12 mouse cellular contexts compared by ENCODE assay signal in the genomic region with DNA sequence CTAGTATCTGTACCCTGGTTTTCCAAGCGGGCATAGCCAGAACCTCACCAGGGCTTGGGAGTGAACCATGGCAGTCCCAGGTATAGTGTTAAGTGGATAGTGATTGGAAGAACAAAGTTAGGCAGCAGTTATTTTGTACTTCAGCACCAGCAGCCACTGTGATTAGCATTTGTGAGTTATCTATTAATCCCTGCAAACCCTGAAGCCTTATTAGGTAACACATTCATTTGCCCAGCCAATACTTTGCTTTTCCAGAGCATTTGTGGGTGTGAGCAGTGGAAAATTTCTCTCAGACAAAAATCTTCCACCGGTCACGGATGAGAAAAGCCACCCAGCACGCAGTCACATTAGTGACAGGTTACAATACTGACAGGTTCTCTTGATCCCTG. TPM values are rescaled to one million over a fixed set of nuclear protein-coding genes. Genes with fewer than 3 reads are reported as not detected.
DNase-seq lines count a peak whose midpoint lies in the region; ATAC-seq and TF ChIP-seq lines count a peak whose summit lies in the region.
"Had no signal": no experiment of that assay in that cellular context is flagged by ENCODE, and none has a peak within 500 bp of the region (broad histone marks: within the 10 kb centered on the region; RNA-seq: fewer than 3 reads in every experiment).

No protein-coding gene starts in this region.

- no peak overlapping the region for H3K4me2 ChIP-seq in lung, embryonic 16.5 days (ENCODE audit: low read depth, low read length)
- peak overlapping the region; percentile 4; the same call in 1 of the 2 replicates for H3K4me2 ChIP-seq in kidney, embryonic 15.5 days
- peak overlapping the region; percentile 75 for H3K4me2 ChIP-seq in myocyte (ENCODE audit: low read depth)
- H3K4me2 ChIP-seq: forebrain, embryonic 13.5 days had no signal

- DNase-seq in heart, adult 18-20 months = peak; percentile 19 to 24
- no peak for DNase-seq in heart, postnatal 4 days
- DNase-seq in lung, postnatal 14 days = no peak
- no peak for DNase-seq in adrenal gland, adult 2 months
- DNase-seq in cerebellum, postnatal 36 days = no peak
- DNase-seq: B cell, adult 2 months; cerebellum, adult 11-12 months had no signal

- H3K4me3 ChIP-seq in lung, embryonic 16.5 days (ENCODE audit: low read length) = no peak overlapping the region
- H3K4me3 ChIP-seq in kidney, embryonic 15.5 days (replicated peaks) = no peak overlapping the region
- H3K4me3 ChIP-seq in myocyte = no peak overlapping the region
- H3K4me3 ChIP-seq: forebrain, embryonic 13.5 days had no signal

- peak overlapping the region; percentile 64 for H3K27ac ChIP-seq in lung, embryonic 16.5 days (ENCODE audit: low read length)
- peak overlapping the region; percentile 90 for H3K27ac ChIP-seq in kidney, embryonic 15.5 days
- H3K27ac ChIP-seq: forebrain, embryonic 13.5 days had no signal

- ATAC-seq in lung, embryonic 16.5 days (ENCODE audit: low read depth) = no peak
- peak; percentile 88 for ATAC-seq in kidney, embryonic 15.5 days (replicated peaks; ENCODE audit: low FRiP score)
- ATAC-seq: forebrain, embryonic 13.5 days had no signal

- peaks cover 4% of the 10 kb centered on the region; the same call in 1 of the 2 replicates for H3K4me1 ChIP-seq in lung, embryonic 16.5 days (replicated peaks; ENCODE audit: control insufficient read depth, insufficient read depth, low read length)
- peaks cover 30% of the 10 kb centered on the region for H3K4me1 ChIP-seq in kidney, embryonic 15.5 days
- H3K4me1 ChIP-seq: forebrain, embryonic 13.5 days had no signal

- WGBS in lung, embryonic 16.5 days = 48% methylated on average over 4 of the region's 4 CpGs
- WGBS in kidney, embryonic 15.5 days = 51% methylated on average over 4 of the region's 4 CpGs

- no peak overlapping the region for H3ac ChIP-seq in myocyte (ENCODE audit: control insufficient read depth, insufficient read length)

- no peak overlapping the region for H3K9ac ChIP-seq in lung, embryonic 16.5 days (ENCODE audit: low read length)
- no peak overlapping the region for H3K9ac ChIP-seq in kidney, embryonic 15.5 days
- H3K9ac ChIP-seq: forebrain, embryonic 13.5 days had no signal

- H3K79me2 ChIP-seq in myocyte (ENCODE audit: control insufficient read depth, insufficient read depth) = no peaks in the 10 kb centered on the region

- TF ChIP-seq POLR2A in myocyte (IDR thresholded peaks at IDR 0.05; ENCODE audit: insufficient read length, low read depth) = no peak

- no peaks in the 10 kb centered on the region for H3K27me3 ChIP-seq in lung, embryonic 16.5 days (ENCODE audit: control insufficient read depth, insufficient read depth, low read depth, low read length)
- H3K27me3 ChIP-seq in kidney, embryonic 15.5 days = no peaks in the 10 kb centered on the region
- H3K27me3 ChIP-seq in myocyte (ENCODE audit: control insufficient read depth, insufficient read depth, insufficient read length) = no peaks in the 10 kb centered on the region
- H3K27me3 ChIP-seq: forebrain, embryonic 13.5 days had no signal

- no peaks in the 10 kb centered on the region for H3K9me3 ChIP-seq in lung, embryonic 16.5 days (ENCODE audit: control insufficient read depth, low read length)
- no peaks in the 10 kb centered on the region for H3K9me3 ChIP-seq in kidney, embryonic 15.5 days (replicated peaks)
- H3K9me3 ChIP-seq: forebrain, embryonic 13.5 days had no signal

- H3K36me3 ChIP-seq in lung, embryonic 16.5 days (ENCODE audit: control insufficient read depth, insufficient read depth, low read length) = no peaks in the 10 kb centered on the region
- no peaks in the 10 kb centered on the region for H3K36me3 ChIP-seq in kidney, embryonic 15.5 days
- H3K36me3 ChIP-seq in myocyte (ENCODE audit: control insufficient read depth, insufficient read depth) = no peaks in the 10 kb centered on the region

TF ChIP-seq in myocyte, 11 proteins besides CTCF, POLR2A, EP300 and RAD21:
- TF ChIP-seq MYOG (IDR thresholded peaks at IDR 0.05; ENCODE audit: control insufficient read depth in 1 of 3, insufficient read depth in 1 of 3, insufficient read length in 2 of 3, low read depth in 2 of 3) (no peak), CEBPB (IDR thresholded peaks at IDR 0.05; ENCODE audit: insufficient read depth, poor library complexity, severe bottlenecking) (no peak), TCF3 (IDR thresholded peaks at IDR 0.05; ENCODE audit: insufficient read length, low read depth) (no peak), TCF12 (IDR thresholded peaks at IDR 0.05; ENCODE audit: insufficient read depth, poor library complexity, severe bottlenecking) (no peak), MYOD1 (IDR thresholded peaks at IDR 0.05; ENCODE audit: control insufficient read depth in 1 of 3, insufficient read length in 2 of 3, low read depth in 2 of 3) (no peak), POLR2AphosphoS2 (IDR thresholded peaks at IDR 0.05; ENCODE audit: insufficient read length, low read depth) (no peak), E2F4 (IDR thresholded peaks at IDR 0.05; ENCODE audit: insufficient read depth) (no peak), MAX (IDR thresholded peaks at IDR 0.05; ENCODE audit: low read depth) (no peak), SRF (IDR thresholded peaks at IDR 0.05; ENCODE audit: control insufficient read depth, insufficient read length, low read depth) (no peak), USF1 (IDR thresholded peaks at IDR 0.05; ENCODE audit: low read depth) (no peak), REST (IDR thresholded peaks at IDR 0.05; ENCODE audit: insufficient read depth, insufficient read length) (no peak)
TF ChIP-seq in myocyte: peak in this region for 0.

RNA-seq across cellular contexts. Expression of gene Ptprb, which starts 7.9 kb away (rescaled TPM):
- 10 to 100 TPM; 53.8 to 58.0 TPM for total RNA-seq in heart, adult 18-20 months (2021)
- 10 to 100 TPM; 56.8 to 65.5 TPM for total RNA-seq in heart, postnatal 4 days (2021)
- 17.1 and 18.4 TPM in 2 replicates for polyA plus RNA-seq in lung, embryonic 16.5 days (2015; fragmentation: Nextera tagmentation; extraction: Ambion mirVana)
- 7.2 and 7.4 TPM in 2 replicates for polyA plus RNA-seq in kidney, embryonic 15.5 days (2015; fragmentation: Nextera tagmentation; extraction: Ambion mirVana)
- polyA plus RNA-seq in myocyte (2012; fragmentation: generic; extraction: Trizol) = 0.01 TPM
- total RNA-seq in adrenal gland, adult 2 months (2021) = 10 to 100 TPM; 36.3 to 47.5 TPM
- polyA plus RNA-seq in adrenal gland, adult 2 months (2012; rRNA removed) = 4.9 and 5.0 TPM in 2 replicates
- total RNA-seq: MEL had no signal

Comparison
In these comparisons a context has a peak if more than half of its experiments do, and no peak if none do; other contexts are left out.
1. DNase-seq: peak in heart, adult 18-20 months (2 of 2); none in heart, postnatal 4 days (single experiment), lung, postnatal 14 days (single experiment), adrenal gland, adult 2 months (single experiment) and cerebellum, postnatal 36 days (0 of 2).